Mouse (Mus musculus) liver, adult 2 months (tissue): ENCODE measurements around the gene Notch2. TPM values are rescaled to one million over a fixed set of nuclear protein-coding genes. Genes with fewer than 3 reads are reported as not detected.

ENCODE experiments used
- DNase-seq: peaks from one replicate; pipeline ENCODE4 v3.0.0-alpha.2; 2011; ENCODE audit warnings: low read depth, low spot score; ENCODE audit errors: extremely low read depth
- H3K27ac ChIP-seq: fragments of 200-500 bp; replicated peaks from 2 replicates; pipeline ENCODE4 v1.5.1; 2012; ENCODE audit warnings: low read depth, mild to moderate bottlenecking, control low read depth, inconsistent platforms, low read length; ENCODE audit not compliant: insufficient read depth
- H3K27me3 ChIP-seq: fragments of 200-500 bp; 2 replicates; pipeline ENCODE4 v1.6.1; 2012; ENCODE audit warnings: mild to moderate bottlenecking, moderate library complexity, low read length, inconsistent platforms; ENCODE audit not compliant: control insufficient read depth, insufficient read depth
- H3K36me3 ChIP-seq: fragments of 200-500 bp; 2 replicates; pipeline ENCODE4 v1.6.1; 2012; ENCODE audit warnings: low read length, inconsistent platforms; ENCODE audit not compliant: control insufficient read depth, insufficient read depth
- H3K4me1 ChIP-seq: fragments of 200-500 bp; 2 replicates; pipeline ENCODE4 v1.6.1; 2011; ENCODE audit warnings: low read length; ENCODE audit not compliant: control insufficient read depth, insufficient read depth
- H3K4me3 ChIP-seq: fragments of 200-500 bp; 2 replicates; pipeline ENCODE4 v1.5.1; 2011; ENCODE audit warnings: low read depth, mild to moderate bottlenecking, control low read depth, low read length, moderate library complexity; ENCODE audit not compliant: insufficient read depth
- H3K79me2 ChIP-seq: fragments of 200-500 bp; 2 replicates; pipeline ENCODE4 v1.6.1; 2012; ENCODE audit warnings: inconsistent platforms, mild to moderate bottlenecking, low read length, moderate library complexity; ENCODE audit not compliant: control insufficient read depth, insufficient read depth
- H3K9ac ChIP-seq: fragments of 200-500 bp; 2 replicates; pipeline ENCODE4 v1.6.1; 2012; ENCODE audit warnings: low read depth, mild to moderate bottlenecking, control low read depth, inconsistent platforms, low read length
- CTCF ChIP-seq: fragments of 200-500 bp; IDR thresholded peaks from 2 replicates; pipeline ENCODE4 v1.5.1; 2011; ENCODE audit warnings: low read depth, low read length, control low read depth
- POLR2A ChIP-seq: fragments of 200-500 bp; IDR thresholded peaks from 2 replicates; pipeline ENCODE4 v1.6.1; 2011; ENCODE audit warnings: low read length, control low read depth; ENCODE audit not compliant: insufficient read depth; ENCODE audit errors: extremely low read depth
- WGBS: fragments of 180-500 bp; shearing (Covaris S2); methylation state at CpG from one replicate; pipeline ENCODE4 v1.1.7; 2018; 5-methylcytosine and 5-hydroxymethylcytosine counted together
- polyA plus RNA-seq: library from polyadenylated mRNA; depleted of rRNA; stranded (reverse); fragments of >200 nt; gene quantifications from 2 replicates; pipeline ENCODE4 v1.2.3, GENCODE M21; 2012
- total RNA-seq: library from RNA; depleted of rRNA; stranded (reverse); fragments of >200 nt; gene quantifications from 2 replicates; pipeline ENCODE4 v1.2.3, GENCODE M21; 2014

The Notch2 gene
- total and polyA plus RNA-seq, 2 experiments: 12.5 to 16.0 TPM

DNA sequence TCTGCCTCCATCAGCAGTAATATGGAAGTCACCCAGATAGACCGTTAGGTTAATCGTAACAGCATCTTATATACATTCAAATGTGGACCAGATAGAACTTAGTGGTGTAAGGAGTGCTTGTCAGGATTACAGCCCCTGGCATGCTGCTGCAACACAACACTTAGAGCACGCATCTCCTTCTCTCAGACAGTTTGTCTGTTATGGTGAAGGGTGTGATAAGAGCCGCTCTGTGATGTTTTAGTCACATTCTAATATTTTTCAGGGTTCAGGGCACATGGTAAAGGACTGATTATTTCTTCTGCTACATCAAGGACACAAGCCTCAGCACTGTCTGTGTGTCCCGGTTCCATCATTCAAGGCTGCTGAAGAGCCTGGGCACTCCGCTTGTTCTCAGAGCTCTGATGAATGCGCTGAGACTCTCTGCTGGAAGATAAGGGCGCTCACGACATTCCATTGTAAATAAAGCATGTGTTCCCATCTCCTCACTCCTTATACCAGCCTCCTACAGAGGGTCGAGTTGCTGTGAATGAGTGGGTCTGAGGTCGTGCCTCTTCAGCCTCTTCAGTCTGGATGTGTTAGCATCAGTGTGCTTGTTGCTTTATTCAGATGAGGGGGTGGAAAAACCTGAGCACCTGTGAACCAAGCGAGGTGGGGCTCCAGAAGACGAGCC is 48.5 kb downstream of the Notch2 start:
- peaks cover 2% of the 10 kb centered on the region for H3K4me1 ChIP-seq
- no peak for DNase-seq

DNA sequence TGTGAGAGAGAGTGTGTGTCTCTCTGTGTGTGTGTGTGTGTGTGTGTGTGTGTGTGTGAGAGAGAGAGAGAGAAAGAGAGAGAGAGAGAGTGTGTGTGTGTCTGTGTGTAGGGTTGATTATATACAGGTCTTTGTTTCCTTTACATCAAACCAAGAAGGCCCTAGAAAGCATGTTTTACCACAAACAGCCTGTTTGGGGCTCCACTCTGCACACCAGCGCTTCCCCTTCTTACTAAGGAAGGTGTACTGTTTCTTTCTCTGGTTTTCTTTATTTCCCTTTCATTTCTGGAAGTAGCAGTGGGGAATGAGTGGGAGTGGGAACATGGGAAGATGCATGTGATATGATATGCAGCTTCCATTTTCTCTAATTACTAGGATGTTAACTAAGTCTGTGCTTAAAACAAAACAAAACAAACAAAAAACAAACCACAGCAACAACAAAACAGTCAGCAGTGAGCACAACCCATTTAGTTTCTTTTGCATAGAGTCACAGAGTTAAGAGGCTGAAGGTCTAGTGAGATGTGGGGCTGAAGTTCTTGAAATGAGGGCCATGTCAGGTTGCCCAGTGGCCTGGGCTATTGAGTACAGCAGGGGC is 49.4 kb downstream of the Notch2 start:
- Histone ChIP-seq H3K79me2 (peaks cover 22% of the 10 kb centered on the region; the same call in 1 of the 2 replicates), H3K4me3 (no peak overlapping the region), H3K4me1 (peaks cover 2% of the 10 kb centered on the region), H3K27me3 (no peaks in the 10 kb centered on the region), H3K9ac (no peak overlapping the region), H3K27ac (no peak overlapping the region), H3K36me3 (no peaks in the 10 kb centered on the region)
- no peak for TF ChIP-seq CTCF
- TF ChIP-seq POLR2A: no peak
- 86% methylated on average over 1 of the region's 1 CpGs for WGBS
- DNase-seq: no peak

More for the DNA sequence above, 48.5 kb downstream of the Notch2 start:
- H3K36me3 ChIP-seq: no peaks in the 10 kb centered on the region
- 63% methylated on average over 13 of the region's 13 CpGs for WGBS
- H3K9ac ChIP-seq: no peak overlapping the region
- H3K79me2 ChIP-seq: peaks cover 30% of the 10 kb centered on the region; the same call in 1 of the 2 replicates
- no peak overlapping the region for H3K4me3 ChIP-seq
- TF ChIP-seq POLR2A (no peak), CTCF (no peak)
- H3K27ac ChIP-seq: no peak overlapping the region
- H3K27me3 ChIP-seq: no peaks in the 10 kb centered on the region

DNA sequence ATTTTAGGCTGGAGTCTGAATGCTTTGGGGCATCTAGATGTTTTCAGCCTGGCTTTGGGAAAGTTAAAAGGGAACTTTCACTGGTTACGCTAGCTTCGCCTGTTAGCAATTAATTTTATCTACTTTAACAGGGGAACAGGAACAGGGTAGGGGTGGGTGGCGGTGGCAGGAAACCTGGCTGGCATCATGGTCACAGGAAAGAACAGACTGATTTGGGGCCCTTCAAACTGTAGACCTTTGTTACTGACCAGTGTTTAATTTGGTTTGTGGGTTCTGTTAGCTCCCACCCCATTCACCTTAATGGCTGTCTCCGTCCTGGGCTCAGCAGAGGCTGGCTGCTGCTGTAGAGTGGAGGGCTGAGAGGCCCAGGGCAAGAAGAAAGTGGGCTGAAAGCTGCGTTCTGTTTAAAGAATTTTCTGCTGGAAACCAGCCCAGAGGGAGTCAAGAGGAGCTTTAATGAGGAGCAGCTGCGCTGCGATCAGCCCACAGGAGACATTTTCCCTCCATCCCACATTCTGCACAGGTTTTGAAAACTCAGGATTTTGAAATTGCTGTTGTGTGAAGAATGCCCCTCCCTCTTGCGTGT is 50.0 kb downstream of the Notch2 start:
- no peak overlapping the region for H3K9ac ChIP-seq
- DNase-seq: no peak
- H3K4me3 ChIP-seq: no peak overlapping the region
- H3K36me3 ChIP-seq: no peaks in the 10 kb centered on the region
- 75% methylated on average over 8 of the region's 8 CpGs for WGBS
- peaks cover 2% of the 10 kb centered on the region for H3K4me1 ChIP-seq
- peaks cover 22% of the 10 kb centered on the region; the same call in 1 of the 2 replicates for H3K79me2 ChIP-seq
- no peak overlapping the region for H3K27ac ChIP-seq
- TF ChIP-seq CTCF (no peak), POLR2A (no peak)
- H3K27me3 ChIP-seq: no peaks in the 10 kb centered on the region

- DNase-seq: no peak
- no peaks in the 10 kb centered on the region for H3K27me3 ChIP-seq
- no peak overlapping the region for H3K27ac ChIP-seq
- H3K4me1 ChIP-seq: peaks cover 2% of the 10 kb centered on the region
- no peaks in the 10 kb centered on the region for H3K36me3 ChIP-seq
- WGBS: 76% methylated on average over 9 of the region's 9 CpGs
- H3K4me3 ChIP-seq: no peak overlapping the region
- no peak for TF ChIP-seq POLR2A
- TF ChIP-seq CTCF: no peak
- H3K9ac ChIP-seq: no peak overlapping the region
- peaks cover 18% of the 10 kb centered on the region; the same call in 1 of the 2 replicates for H3K79me2 ChIP-seq
Observed at GRCm38 (mm10) chr3:98063833-98064232, 50.5 kb downstream of the Notch2 start.

DNA sequence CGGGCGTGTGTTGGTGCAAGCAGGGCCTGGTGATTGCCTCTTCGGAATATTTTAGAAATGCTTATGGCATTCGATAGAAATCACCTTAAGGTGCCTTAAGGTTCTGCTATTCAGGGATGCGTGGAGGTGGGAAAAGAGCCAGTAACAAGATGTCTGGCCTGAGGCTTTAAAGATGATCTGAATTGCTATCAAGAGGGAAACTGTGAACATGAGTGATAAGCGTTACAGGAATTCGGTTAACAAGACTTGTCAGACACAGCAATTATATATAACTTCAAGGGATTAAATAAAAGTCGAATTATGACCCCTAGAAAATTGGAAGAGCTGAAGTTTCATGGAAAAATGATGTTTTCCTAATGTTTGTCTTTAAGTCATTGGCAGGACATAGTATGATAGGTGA is 51.7 kb downstream of the Notch2 start:
- Histone ChIP-seq H3K36me3 (no peaks in the 10 kb centered on the region), H3K9ac (no peak overlapping the region), H3K27me3 (no peaks in the 10 kb centered on the region), H3K4me3 (no peak overlapping the region), H3K79me2 (peaks cover 16% of the 10 kb centered on the region; the same call in 1 of the 2 replicates), H3K4me1 (peaks cover 10% of the 10 kb centered on the region; the same call in 1 of the 2 replicates), H3K27ac (no peak overlapping the region)
- no peak for DNase-seq
- TF ChIP-seq CTCF (no peak), POLR2A (no peak)
- 93% methylated on average over 8 of the region's 8 CpGs for whole genome bisulfite sequencing

DNA sequence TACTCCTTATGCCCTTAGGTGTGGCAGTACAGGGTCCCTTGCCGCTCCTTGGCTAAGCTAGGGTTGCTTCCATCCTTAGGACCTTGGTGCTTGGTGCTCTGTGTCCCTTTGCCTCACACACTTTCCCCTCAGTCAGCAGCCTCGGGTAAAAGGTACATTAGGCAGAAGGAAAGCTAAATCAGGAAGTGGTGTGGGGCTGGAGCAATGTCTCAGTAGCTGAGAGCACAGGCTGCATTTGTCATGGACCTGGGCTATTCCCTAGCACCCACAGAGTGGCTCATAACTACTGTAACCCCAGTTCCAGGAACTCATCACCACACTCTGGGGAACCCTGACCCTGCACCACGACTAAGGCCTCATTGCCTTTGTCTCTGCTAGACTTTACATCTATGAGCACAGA is 53.1 kb downstream of the Notch2 start:
- H3K4me3 ChIP-seq: no peak overlapping the region
- H3K4me1 ChIP-seq: peaks cover 8% of the 10 kb centered on the region; the same call in 1 of the 2 replicates
- no peaks in the 10 kb centered on the region for H3K27me3 ChIP-seq
- TF ChIP-seq POLR2A (no peak), CTCF (no peak)
- no peak for DNase-seq
- H3K79me2 ChIP-seq: peaks cover 19% of the 10 kb centered on the region; the same call in 1 of the 2 replicates
- H3K27ac ChIP-seq: no peak overlapping the region
- H3K9ac ChIP-seq: no peak overlapping the region
- no peaks in the 10 kb centered on the region for H3K36me3 ChIP-seq
- WGBS: 64% methylated on average over 3 of the region's 3 CpGs
